Mouse (Mus musculus) heart, embryonic 13.5 days (tissue): ENCODE results near the gene T. TPM values are rescaled to one million over a fixed set of nuclear protein-coding genes. Genes with fewer than 3 reads are reported as not detected.

Source experiments
- ATAC-seq: fragments of 200-750 bp; cut with Nextera tagmentation; 2 replicates; pipeline ENCODE4 v1.8.0; 2017; ENCODE audit warnings: moderate TSS enrichment; ENCODE audit not compliant: insufficient number of reproducible peaks, low FRiP score, low TSS enrichment; ENCODE audit errors: extremely low read depth
- H3K27ac ChIP-seq: fragments of 300-500 bp; sonication (generic); replicated peaks from 2 replicates; pipeline ENCODE4 v1.5.1; 2015; ENCODE audit warnings: moderate library complexity, mild to moderate bottlenecking, inconsistent platforms
- H3K27me3 ChIP-seq: fragments of 300-500 bp; sonication (generic); replicated peaks from 2 replicates; pipeline ENCODE4 v1.6.1; 2015; ENCODE audit warnings: mild to moderate bottlenecking, inconsistent platforms
- H3K36me3 ChIP-seq: fragments of 300-500 bp; sonication (generic); 2 replicates; pipeline ENCODE4 v1.6.1; 2015; ENCODE audit warnings: mild to moderate bottlenecking, inconsistent platforms
- H3K4me1 ChIP-seq: fragments of 300-500 bp; sonication (generic); 2 replicates; pipeline ENCODE4 v1.6.1; 2015; ENCODE audit warnings: inconsistent platforms
- H3K4me2 ChIP-seq: fragments of 300-500 bp; sonication (generic); 2 replicates; pipeline ENCODE4 v1.6.1; 2015; ENCODE audit warnings: inconsistent platforms, mild to moderate bottlenecking, moderate library complexity
- H3K4me3 ChIP-seq: fragments of 300-500 bp; sonication (generic); 2 replicates; pipeline ENCODE4 v1.5.1; 2015; ENCODE audit warnings: moderate library complexity, mild to moderate bottlenecking, inconsistent platforms
- H3K9ac ChIP-seq: fragments of 300-500 bp; sonication (generic); 2 replicates; pipeline ENCODE4 v1.6.1; 2015; ENCODE audit warnings: inconsistent platforms, mild to moderate bottlenecking, moderate library complexity
- H3K9me3 ChIP-seq: fragments of 300-500 bp; sonication (generic); 2 replicates; pipeline ENCODE4 v1.6.1; 2016; ENCODE audit warnings: inconsistent platforms
- WGBS: fragments of 180-500 bp; shearing (Covaris S2); methylation state at CpG from one replicate; pipeline ENCODE4 v1.1.7; 2015; ENCODE audit warnings: mixed read lengths; 5-methylcytosine and 5-hydroxymethylcytosine counted together
- polyA plus RNA-seq: library from polyadenylated mRNA; unstranded; fragments of >200 nt; fragmentation: Nextera tagmentation; extraction: Ambion mirVana; gene quantifications from 2 replicates; pipeline ENCODE4 v1.2.1, GENCODE M21; 2015

T gene
- polyA plus RNA-seq, 1 experiment from 2014 or later, result 0.09 TPM

GRCm38 (mm10) chr17:8408589-8409295 is 25.5 kb upstream of the T start:
- no peaks in the 10 kb centered on the region for H3K36me3 ChIP-seq
- WGBS, result 6% methylated on average over 16 of the region's 16 CpGs
- peaks cover 10% of the 10 kb centered on the region for H3K4me1 ChIP-seq
- H3K27ac ChIP-seq, result no peak overlapping the region
- no peak for ATAC-seq
- peaks cover 44% of the 10 kb centered on the region for H3K27me3 ChIP-seq
- H3K4me2 ChIP-seq, result peak overlapping the region; percentile 37
- H3K9me3 ChIP-seq, result no peaks in the 10 kb centered on the region
- no peak overlapping the region for H3K9ac ChIP-seq
- no peak overlapping the region for H3K4me3 ChIP-seq

DNA sequence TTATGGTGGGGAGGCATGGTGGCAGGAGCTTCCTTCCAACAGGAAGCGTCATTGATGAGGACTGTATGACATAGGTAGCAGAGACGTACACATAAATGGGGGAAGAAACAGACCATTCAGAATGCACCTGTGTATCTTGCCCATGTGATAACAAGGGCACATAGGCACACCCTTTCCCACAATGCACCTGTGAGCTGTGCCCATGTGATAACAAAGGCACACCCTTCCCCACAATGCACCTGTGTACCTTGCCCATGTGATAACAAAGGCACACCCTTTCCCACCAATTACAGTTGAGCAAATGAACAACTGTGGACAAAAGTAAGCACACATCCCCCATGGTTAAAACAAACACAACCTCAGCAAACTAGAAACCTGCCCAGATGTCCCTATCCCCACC is 23.9 kb upstream of the T start:
- H3K27ac ChIP-seq, result no peak overlapping the region
- H3K4me2 ChIP-seq, result no peak overlapping the region
- ATAC-seq, result no peak
- H3K4me1 ChIP-seq, result peaks cover 16% of the 10 kb centered on the region
- H3K36me3 ChIP-seq, result no peaks in the 10 kb centered on the region
- H3K27me3 ChIP-seq, result peaks cover 52% of the 10 kb centered on the region
- no peak overlapping the region for H3K4me3 ChIP-seq
- H3K9ac ChIP-seq, result no peak overlapping the region
- WGBS, result 84% methylated on average over 2 of the region's 2 CpGs
- H3K9me3 ChIP-seq, result no peaks in the 10 kb centered on the region

DNA sequence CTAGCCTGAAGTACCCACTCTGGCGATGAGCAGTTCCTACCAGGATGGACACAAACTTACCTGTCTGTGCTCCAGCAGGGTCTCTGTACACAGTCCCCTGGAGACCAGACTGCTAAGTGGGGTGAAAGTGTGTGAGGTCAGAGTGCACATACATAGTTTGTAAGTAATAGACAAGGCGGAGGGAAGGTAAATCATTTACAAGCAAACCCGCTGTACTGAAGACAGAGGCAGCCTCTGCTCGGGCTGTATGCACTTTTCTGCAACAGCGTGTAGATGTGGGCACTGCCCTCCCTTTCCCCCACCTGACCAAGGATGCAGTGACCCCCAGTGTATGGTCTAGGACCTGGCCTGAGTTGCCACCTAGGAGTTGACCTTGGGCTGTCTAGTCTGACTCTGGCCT is 20.6 kb upstream of the T start:
- ATAC-seq, result no peak
- Histone ChIP-seq H3K4me3 (no peak overlapping the region), H3K9ac (no peak overlapping the region), H3K27ac (no peak overlapping the region), H3K36me3 (no peaks in the 10 kb centered on the region), H3K27me3 (peaks cover 44% of the 10 kb centered on the region), H3K9me3 (no peaks in the 10 kb centered on the region), H3K4me1 (peaks cover 32% of the 10 kb centered on the region), H3K4me2 (no peak overlapping the region)
- 73% methylated on average over 5 of the region's 5 CpGs for WGBS

GRCm38 (mm10) chr17:8415533-8415932 is 18.7 kb upstream of the T start:
- Histone ChIP-seq H3K4me2 (no peak overlapping the region), H3K9ac (no peak overlapping the region), H3K27me3 (peaks cover 31% of the 10 kb centered on the region), H3K4me1 (peaks cover 26% of the 10 kb centered on the region), H3K9me3 (no peaks in the 10 kb centered on the region), H3K27ac (peak overlapping the region; percentile 89; the same call in 1 of the 2 replicates), H3K36me3 (no peaks in the 10 kb centered on the region), H3K4me3 (no peak overlapping the region)
- ATAC-seq, result no peak
- WGBS, result 11% methylated on average over 8 of the region's 8 CpGs

DNA sequence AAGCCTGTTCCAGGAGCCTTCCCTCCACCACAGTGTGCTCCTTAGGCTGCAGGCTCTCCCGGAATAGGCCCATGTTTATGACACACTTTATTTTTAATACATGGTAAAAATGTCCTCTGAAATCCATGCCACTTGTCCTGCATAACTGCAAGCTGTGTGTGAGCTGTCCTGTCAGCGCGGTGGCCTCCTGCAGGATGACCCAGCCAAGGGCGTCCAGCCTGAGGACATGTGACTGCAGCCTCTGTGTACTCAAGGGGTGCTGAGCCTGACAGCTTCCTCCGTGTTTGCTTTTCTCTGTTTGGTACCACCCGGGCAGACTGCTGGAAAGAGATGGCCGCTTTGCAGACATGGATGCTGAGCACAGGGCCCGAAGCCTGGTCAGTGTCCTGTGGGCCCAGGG is 17.4 kb upstream of the T start:
- 37% methylated on average over 8 of the region's 8 CpGs for WGBS
- ATAC-seq, result peak; percentile 58; the same call in 1 of the 2 replicates
- Histone ChIP-seq H3K27ac (peak overlapping the region; percentile 89), H3K9me3 (no peaks in the 10 kb centered on the region), H3K27me3 (peaks cover 24% of the 10 kb centered on the region), H3K36me3 (no peaks in the 10 kb centered on the region), H3K9ac (peak overlapping the region; percentile 44; the same call in 1 of the 2 replicates), H3K4me3 (no peak overlapping the region), H3K4me2 (peak overlapping the region; percentile 28), H3K4me1 (peaks cover 26% of the 10 kb centered on the region)

GRCm38 (mm10) chr17:8420739-8421138 is 13.5 kb upstream of the T start:
- WGBS, result 71% methylated on average over 1 of the region's 1 CpGs
- Histone ChIP-seq H3K36me3 (no peaks in the 10 kb centered on the region), H3K4me2 (no peak overlapping the region), H3K27me3 (peaks cover 15% of the 10 kb centered on the region; the same call in 1 of the 2 replicates), H3K9me3 (no peaks in the 10 kb centered on the region), H3K9ac (no peak overlapping the region), H3K4me3 (no peak overlapping the region), H3K4me1 (peaks cover 15% of the 10 kb centered on the region), H3K27ac (no peak overlapping the region)
- ATAC-seq, result no peak

- peaks cover 21% of the 10 kb centered on the region for H3K27me3 ChIP-seq
- H3K9me3 ChIP-seq, result no peaks in the 10 kb centered on the region
- H3K4me3 ChIP-seq, result no peak overlapping the region
- H3K9ac ChIP-seq, result no peak overlapping the region
- no peak for ATAC-seq
- H3K4me2 ChIP-seq, result no peak overlapping the region
- H3K27ac ChIP-seq, result no peak overlapping the region
- H3K4me1 ChIP-seq, result peaks cover 8% of the 10 kb centered on the region
- WGBS, result 23% methylated on average over 5 of the region's 5 CpGs
- H3K36me3 ChIP-seq, result no peaks in the 10 kb centered on the region
Observed at GRCm38 (mm10) chr17:8421517-8421916, 12.7 kb upstream of the T start.

GRCm38 (mm10) chr17:8423283-8423682 is 10.9 kb upstream of the T start:
- ATAC-seq, result no peak
- Histone ChIP-seq H3K4me2 (no peak overlapping the region), H3K9me3 (no peaks in the 10 kb centered on the region), H3K27me3 (peaks cover 39% of the 10 kb centered on the region), H3K27ac (no peak overlapping the region), H3K36me3 (no peaks in the 10 kb centered on the region), H3K4me1 (no peaks in the 10 kb centered on the region), H3K9ac (no peak overlapping the region), H3K4me3 (no peak overlapping the region)
- WGBS, result 57% methylated on average over 2 of the region's 2 CpGs

GRCm38 (mm10) chr17:8429436-8429835 is 4.8 kb upstream of the T start:
- Histone ChIP-seq H3K9ac (no peak overlapping the region), H3K9me3 (no peaks in the 10 kb centered on the region), H3K27me3 (peaks cover 95% of the 10 kb centered on the region), H3K4me1 (peaks cover 23% of the 10 kb centered on the region), H3K4me2 (peak overlapping the region; percentile 34; the same call in 1 of the 2 replicates), H3K27ac (no peak overlapping the region), H3K4me3 (peak overlapping the region; percentile 11; the same call in 1 of the 2 replicates), H3K36me3 (no peaks in the 10 kb centered on the region)
- ATAC-seq, result no peak
- under 1% methylated on average over 16 of the region's 16 CpGs for WGBS

GRCm38 (mm10) chr17:8429896-8430295 is 4.3 kb upstream of the T start:
- Histone ChIP-seq H3K9ac (no peak overlapping the region), H3K4me3 (0 out of 2 replicates have a peak overlapping the region, but pooled peaks have one; percentile 11), H3K27ac (no peak overlapping the region), H3K9me3 (no peaks in the 10 kb centered on the region), H3K4me1 (peaks cover 23% of the 10 kb centered on the region), H3K4me2 (no peak overlapping the region), H3K27me3 (peaks cover 96% of the 10 kb centered on the region), H3K36me3 (no peaks in the 10 kb centered on the region)
- no peak for ATAC-seq
- WGBS, result 2% methylated on average over 5 of the region's 5 CpGs

- Histone ChIP-seq H3K4me2 (no peak overlapping the region), H3K27me3 (peaks cover 100% of the 10 kb centered on the region), H3K36me3 (no peaks in the 10 kb centered on the region), H3K9ac (no peak overlapping the region), H3K27ac (no peak overlapping the region), H3K4me3 (0 out of 2 replicates have a peak overlapping the region, but pooled peaks have one; percentile 45), H3K4me1 (peaks cover 23% of the 10 kb centered on the region), H3K9me3 (no peaks in the 10 kb centered on the region)
- no peak for ATAC-seq
- 3% methylated on average over 17 of the region's 17 CpGs for WGBS
Observed at GRCm38 (mm10) chr17:8432179-8432800, 1.9 kb upstream of the T start.
